Mouse (Mus musculus) left cerebral cortex, postnatal 14 days (tissue): ENCODE results near the gene Rgs9bp. TPM values are rescaled to one million over a fixed set of nuclear protein-coding genes. Genes with fewer than 3 reads are reported as not detected.

Experiments used
- DNase-seq, 2 experiments: peaks; one replicate each; pipeline ENCODE4 v3.0.0; 2021 to 2022; ENCODE audit warnings: low spot score in 2 of 2, mixed read lengths in 1 of 2
- intact Hi-C: fragments of 180-260 bp; cut with DNase I; formaldehyde crosslinking; loops from one replicate; pipeline ENCODE4 v1.15.1; 2025
- long read RNA-seq, 2 experiments: library from polyadenylated mRNA; stranded (forward); transcript quantifications; one replicate each; pipeline ENCODE4 v2.0.0; 2021
- total RNA-seq, 2 experiments: library from RNA; stranded (reverse); gene quantifications; 2 replicates each; pipeline ENCODE4 v1.2.3; 2021

Rgs9bp gene
- total RNA-seq: 1 to 10 TPM; 1.2 to 1.5 TPM
- long read RNA-seq, experiment 1, full-length matches to known transcripts: 1 of 1 reads
- long read RNA-seq, experiment 1, partial matches to known transcripts: 0 of 1 reads
- long read RNA-seq, experiment 1, other reads (novel, unspliced or antisense): 0 of 1 reads
- long read RNA-seq, experiment 2: 0 reads

DNA sequence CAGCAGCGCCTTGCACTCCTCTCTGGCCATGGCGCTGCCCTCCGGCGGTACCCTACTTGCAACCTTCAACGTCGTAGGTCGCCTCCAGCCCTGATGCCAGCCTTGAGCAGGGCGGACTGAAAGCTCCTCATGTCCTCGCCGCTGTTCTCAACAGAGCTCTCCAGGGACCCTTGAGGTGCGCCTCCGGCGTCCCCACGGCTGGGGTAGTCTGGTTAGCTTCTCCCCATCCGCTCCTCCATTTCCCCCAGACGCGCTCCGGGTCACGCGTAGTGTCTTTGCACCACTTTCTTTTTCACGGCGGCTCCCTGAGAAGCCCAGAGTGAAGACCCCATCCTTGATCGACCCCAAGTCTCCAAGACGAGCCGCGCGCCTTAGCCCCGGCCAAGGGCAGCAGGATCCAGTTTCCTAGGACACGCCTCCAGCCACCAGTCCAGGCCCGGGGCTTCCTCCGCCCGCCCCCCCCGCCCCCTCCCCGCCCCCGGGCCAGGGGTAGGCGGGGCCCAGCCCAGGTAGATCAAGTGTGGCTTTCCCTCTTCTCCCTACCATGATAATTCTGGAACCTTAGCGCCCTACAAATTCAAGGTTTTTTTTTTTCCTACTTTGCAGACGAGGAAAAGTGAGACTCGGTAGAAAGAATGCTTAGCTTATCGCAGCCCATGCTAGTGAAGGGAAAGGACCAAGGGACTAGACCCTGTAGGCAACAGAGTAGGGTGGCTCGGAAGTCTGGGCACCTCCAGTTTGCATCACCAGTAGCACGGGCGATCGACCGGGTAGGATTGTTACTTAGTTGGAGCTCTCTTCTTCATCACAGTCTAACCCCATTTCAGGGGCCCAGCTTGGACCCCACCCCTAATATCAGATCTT lies at the start of gene Rgs9bp:
Gene Rgs9bp, minus strand, starts transcription at position 392 of the 864 bp plus-strand sequence.
- no peak for DNase-seq
- intact Hi-C loops: no loop called here

DNA sequence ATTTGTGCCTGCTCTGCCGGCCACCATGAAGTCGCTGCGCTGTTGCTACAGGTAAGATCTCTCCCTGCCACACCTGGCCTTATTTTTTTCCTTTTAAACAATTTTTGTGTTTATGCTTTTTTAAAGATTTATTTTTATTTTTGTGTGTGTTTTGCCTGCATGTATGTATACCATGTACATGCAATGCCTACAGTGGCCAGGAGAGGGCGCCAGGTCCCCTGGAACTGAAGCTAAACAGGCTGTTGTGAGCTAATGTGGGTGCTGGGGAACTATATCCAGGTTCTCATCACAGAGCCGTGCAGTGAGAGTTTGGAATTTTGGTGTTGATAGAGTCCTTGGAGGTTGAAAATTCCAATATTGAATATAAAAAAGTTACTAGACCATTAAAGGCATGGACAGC lies 43.1 kb upstream of the Rgs9bp start:
- intact Hi-C loops: no loop called here
- peak; percentile 17 to 44 for DNase-seq

GRCm38 (mm10) chr7:35627371-35627770 lies 42.0 kb upstream of the Rgs9bp start:
- intact Hi-C loops: no loop called here

GRCm38 (mm10) chr7:35626038-35626437 lies 40.7 kb upstream of the Rgs9bp start:
- no peak for DNase-seq
- intact Hi-C loops: no loop called here

More at GRCm38 (mm10) chr7:35627371-35627770, 42.0 kb upstream of the Rgs9bp start:
- DNase-seq: no peak

DNA sequence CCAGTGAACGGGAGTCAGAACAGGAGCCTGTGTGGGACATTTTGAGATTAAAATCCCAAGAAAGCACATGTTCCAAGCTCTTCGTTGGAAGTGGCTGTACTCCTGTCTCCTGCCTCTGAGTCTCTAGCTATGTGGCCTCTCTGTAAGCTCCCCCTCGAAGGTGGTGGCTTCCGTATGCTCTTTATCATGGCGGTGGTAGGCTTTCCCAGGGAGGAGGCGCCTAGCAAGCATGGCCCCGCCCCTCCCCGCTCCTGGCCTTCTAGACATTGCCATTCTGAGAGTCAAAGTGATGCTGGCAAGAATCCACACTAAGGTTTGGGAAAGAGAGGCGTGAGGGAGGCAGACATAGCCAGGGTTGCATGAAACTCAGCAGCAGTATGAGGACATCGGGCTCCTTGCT lies 37.2 kb upstream of the Rgs9bp start:
- no peak for DNase-seq
- intact Hi-C loops: no loop called here

DNA sequence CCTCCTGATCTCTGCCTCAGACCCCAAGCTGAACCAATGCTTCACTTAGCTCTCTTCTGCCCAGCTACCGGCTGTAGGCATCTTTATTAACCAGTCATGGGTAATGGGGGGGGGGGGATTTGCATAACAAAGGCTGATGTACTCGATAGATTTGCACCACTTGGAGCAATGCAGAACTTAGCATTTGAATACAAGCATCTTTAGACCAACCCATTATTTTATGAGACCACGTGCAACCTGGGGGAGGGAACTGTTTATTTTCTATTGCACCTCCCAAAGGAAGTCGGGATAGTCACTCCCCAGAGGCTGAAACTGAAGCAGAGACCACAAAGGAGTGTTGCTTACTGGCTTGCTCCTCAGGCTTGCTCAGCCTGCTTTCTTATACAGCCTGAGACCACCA lies 32.1 kb upstream of the Rgs9bp start:
- DNase-seq: no peak
- intact Hi-C loops: no loop called here

- no peak for DNase-seq
- intact Hi-C loops: no loop called here
These were observed 23.9 kb upstream of the Rgs9bp start for GRCm38 (mm10) chr7:35609245-35609644.

DNA sequence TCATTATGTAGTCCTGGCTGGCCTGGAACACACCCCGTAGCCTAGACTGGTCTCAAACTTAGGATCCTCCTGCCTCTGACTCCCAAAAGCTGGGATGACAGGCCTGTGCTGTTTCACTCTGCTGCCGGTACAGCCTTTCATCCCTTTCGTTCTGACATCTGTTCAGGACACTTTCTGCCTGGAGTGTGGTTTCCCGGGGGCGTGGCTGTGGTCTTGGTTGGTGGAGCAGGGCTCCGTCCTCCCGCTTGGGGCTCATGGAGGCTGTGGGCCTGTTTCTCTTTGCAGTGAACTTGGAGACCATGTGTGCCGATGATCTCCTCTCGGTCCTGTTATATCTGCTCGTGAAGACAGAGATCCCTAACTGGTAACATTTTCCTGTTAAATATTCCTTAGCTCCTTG lies 21.4 kb upstream of the Rgs9bp start:
- intact Hi-C loops: no loop called here
- no peak for DNase-seq

GRCm38 (mm10) chr7:35602766-35603165 lies 17.4 kb upstream of the Rgs9bp start:
- intact Hi-C loops: no loop called here
- DNase-seq: no peak

- intact Hi-C loops: no loop called here
- DNase-seq: no peak
These were observed 15.7 kb upstream of the Rgs9bp start for GRCm38 (mm10) chr7:35601106-35601505.

DNA sequence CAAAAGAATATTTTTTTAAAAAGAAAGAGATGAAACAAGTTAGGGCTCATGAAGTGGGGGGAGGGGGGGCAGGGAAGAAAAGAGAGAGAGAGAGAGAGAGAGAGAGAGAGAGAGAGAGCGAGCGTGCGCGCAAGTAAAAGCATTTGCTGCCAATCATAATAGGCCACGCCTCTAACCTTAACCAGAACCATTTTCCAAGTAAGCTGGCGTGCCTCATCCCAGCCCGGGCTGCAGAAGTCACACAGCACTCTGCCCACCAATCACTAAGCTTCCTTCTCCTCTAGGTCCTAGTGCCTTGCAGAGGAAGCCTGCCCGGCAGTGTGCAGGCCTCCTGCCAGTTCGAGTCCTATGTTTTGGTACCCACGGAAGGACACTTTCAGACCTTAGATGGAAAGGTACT lies 14.6 kb upstream of the Rgs9bp start:
- intact Hi-C loops: no loop called here
- DNase-seq: no peak

GRCm38 (mm10) chr7:35599492-35599891 lies 14.1 kb upstream of the Rgs9bp start:
- DNase-seq: peak in 1 of 2 experiments; percentile 51
- intact Hi-C loops: no loop called here

GRCm38 (mm10) chr7:35594311-35594710 lies 8.9 kb upstream of the Rgs9bp start:
- DNase-seq: no peak
- intact Hi-C loops: no loop called here

DNA sequence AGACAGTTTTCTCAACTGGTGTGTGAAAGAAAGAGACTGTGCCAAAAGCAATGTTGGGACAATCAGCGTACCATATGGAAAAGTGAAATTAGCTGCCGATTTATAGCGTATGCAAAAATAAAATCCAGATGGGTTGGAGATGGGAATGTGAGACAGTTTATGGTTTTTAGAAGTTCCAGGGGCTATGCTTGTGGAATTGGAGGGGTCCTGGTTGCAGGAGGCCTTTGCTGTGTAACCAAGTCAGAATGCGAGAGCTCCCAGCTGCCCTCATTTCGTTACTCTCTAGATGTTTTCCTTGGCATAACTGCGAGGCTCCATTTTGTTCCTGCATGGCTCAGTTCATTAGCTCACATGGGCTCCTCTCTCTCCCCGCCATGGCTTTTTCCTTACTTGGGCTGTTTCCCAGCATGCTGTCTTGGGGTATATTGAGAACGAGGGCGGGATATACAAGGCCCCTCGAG lies 5.4 kb upstream of the Rgs9bp start:
- intact Hi-C loops: no loop called here
- peak; percentile 28 to 62 for DNase-seq

DNA sequence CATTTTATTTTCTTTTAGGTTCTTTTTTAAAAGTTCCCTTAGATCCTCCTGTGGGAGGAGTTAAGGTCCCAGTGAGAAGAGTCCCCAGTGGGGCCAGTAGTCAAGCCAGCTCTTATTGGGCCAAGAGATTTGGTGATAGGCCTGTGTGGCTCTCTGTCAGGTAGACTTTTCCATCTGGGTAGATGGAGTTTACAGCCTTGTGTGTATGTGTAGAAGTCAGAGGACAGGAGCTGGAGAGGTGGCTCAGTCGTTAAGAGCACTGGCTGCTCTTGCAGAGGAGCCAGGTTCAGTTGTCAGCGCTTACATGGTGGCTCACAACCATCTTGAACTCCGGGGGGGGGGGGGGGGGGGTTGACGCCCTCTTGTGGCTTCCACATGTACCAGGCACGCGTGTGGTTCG lies 4.1 kb upstream of the Rgs9bp start:
- no peak for DNase-seq
- intact Hi-C loops: no loop called here

DNA sequence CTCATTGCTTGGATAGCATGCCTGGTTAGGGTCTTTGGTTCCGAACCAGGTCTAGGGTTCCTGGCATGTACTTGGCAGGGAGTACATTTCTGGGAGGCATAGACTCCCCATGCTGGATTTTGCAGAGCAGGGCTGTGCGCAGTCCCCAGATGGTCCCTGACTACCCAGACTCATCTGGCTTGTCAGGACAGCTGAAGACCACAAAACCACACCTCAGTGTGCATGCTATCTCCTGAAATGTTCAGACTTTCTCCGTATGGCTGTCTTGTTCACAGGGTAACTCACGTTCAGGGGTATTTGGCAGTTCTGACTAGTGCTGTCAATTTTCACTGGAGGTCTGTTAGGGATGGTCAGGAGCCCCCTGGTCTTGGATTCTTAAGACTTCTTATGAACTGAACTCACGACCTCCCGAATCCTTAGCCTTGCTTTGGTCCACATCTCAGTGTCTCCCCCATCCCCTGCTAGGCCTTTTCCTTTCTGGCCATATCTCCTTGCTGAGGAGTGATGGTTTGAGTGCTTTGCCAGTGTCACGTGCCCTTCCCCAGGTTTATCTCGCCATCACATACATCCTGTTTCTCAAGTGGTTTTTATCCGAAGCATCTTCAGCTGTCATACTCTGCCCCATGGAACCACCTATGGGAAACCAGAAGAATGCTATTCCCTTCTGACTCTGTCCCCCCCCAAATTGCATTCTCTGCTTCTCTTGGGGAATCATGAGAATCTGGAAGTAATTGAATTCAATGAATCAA lies 3.5 kb upstream of the Rgs9bp start:
- intact Hi-C loops: no loop called here
- no peak for DNase-seq

DNA sequence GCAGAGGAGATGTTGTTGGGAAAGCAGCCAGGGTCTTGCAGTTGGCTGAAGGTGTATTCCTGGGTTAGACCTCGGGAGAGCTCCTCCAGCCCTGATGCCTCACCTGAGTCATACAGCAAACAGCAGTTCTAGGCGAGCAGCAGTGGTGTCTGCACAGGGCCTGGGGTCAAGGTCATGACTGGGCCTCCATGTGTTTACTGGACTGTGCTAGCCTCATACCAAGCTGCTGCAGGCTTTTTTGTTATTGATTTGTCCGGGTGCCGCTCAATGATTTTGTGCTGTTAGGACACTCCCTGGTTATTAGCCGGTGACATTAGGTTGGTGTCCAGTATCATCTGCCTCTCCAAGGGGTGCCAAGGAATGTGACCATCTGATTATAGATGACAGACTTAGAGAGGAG lies 2.3 kb upstream of the Rgs9bp start:
- DNase-seq: no peak
- intact Hi-C loops: no loop called here

- no peak for DNase-seq
These were observed 1.6 kb upstream of the Rgs9bp start for GRCm38 (mm10) chr7:35586906-35587445.

DNA sequence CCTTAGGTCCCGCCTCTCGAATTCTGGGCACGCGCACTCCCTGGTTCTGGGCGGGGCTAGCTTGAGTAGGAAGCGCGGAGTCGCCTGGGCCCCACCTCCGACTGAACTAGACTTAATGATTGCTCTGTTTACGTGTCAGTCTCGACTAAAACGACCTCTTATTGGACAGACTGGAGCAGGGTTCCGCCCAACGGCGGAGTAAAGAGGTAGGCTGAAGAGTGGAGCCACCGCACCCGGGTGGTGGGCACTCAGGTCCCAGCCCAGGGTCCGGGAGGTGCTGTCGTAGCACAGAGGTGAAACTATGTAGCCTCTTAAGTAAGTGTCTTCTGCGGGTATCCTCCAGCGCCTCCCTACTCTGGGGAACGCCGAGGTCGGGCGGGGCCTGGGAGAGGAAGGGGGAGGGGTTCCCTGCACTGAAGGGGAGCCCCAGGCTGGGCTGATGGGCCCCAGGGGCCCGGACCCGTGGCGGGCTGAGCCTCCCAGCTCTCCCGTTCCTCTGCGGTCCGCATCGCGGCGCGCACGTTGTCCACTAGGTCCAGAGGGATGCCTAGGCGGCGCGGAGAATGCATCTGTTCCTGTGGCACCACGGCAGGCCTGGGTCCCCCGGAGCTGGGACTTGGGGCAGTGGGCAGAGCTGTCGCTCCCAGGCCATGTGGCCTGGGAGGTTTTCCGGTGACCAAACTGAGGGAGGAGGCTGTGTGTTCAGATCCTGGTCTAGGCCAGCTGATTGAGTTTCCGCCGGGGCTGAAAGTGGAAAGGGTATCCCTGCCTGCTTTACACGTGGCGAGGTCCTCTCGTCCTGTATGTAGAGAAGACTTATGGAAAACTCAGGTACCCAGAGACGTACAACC lies 898 bp upstream of the Rgs9bp start, which contains the start of gene Ankrd27:
Gene Ankrd27, plus strand, starts transcription at position 190 of the 851 bp plus-strand sequence.
- intact Hi-C loops: no loop called here

More at GRCm38 (mm10) chr7:35586906-35587445, 1.6 kb upstream of the Rgs9bp start:
- intact Hi-C loops: no loop called here

More for the DNA sequence above, 898 bp upstream of the Rgs9bp start, which contains the start of gene Ankrd27:
- DNase-seq: peak; percentile 96 to 97
